Mouse (Mus musculus): ENCODE measurements at regions not wholly inside any gene's neighbourhood (a gene's known extent, or its start where the extent isn't known, plus 50 kb on each side); places are given as distances from the start of the nearest gene placed in this dataset.

DNA sequence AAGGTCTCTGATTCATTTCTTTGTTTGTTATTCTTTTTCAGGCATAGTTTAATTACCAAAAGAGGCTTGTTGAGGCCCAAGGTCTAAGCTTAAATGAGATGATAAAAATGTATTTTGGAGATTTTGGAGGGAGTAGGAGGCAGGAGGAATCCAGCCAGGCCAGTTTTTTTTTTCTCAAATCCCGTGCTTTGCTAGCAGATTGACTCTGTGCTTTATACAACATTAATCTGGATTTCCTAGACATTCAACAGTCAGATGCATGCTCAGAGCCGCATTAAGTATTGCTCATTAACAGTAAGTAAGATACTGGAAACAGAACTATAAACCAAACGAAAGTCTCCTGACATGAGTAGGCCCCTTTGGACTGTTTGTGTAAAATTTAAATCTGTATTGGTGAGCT lies 662.9 kb upstream of the Nrsn1 start:
- Histone ChIP-seq H3K4me1 (replicated peaks) (peaks cover 27% of the 10 kb centered on the region), H3K4me3 (replicated peaks) (no peak overlapping the region), H3K9ac (replicated peaks) (no peak overlapping the region), H3K27me3 (no peaks in the 10 kb centered on the region), H3K9me3 (no peaks in the 10 kb centered on the region), H3K27ac (peak overlapping the region; percentile 88), H3K4me2 (replicated peaks) (no peak overlapping the region), H3K36me3 (no peaks in the 10 kb centered on the region)
- ATAC-seq: peak; percentile 62
- 8% methylated on average over 3 of the region's 3 CpGs for WGBS

DNA sequence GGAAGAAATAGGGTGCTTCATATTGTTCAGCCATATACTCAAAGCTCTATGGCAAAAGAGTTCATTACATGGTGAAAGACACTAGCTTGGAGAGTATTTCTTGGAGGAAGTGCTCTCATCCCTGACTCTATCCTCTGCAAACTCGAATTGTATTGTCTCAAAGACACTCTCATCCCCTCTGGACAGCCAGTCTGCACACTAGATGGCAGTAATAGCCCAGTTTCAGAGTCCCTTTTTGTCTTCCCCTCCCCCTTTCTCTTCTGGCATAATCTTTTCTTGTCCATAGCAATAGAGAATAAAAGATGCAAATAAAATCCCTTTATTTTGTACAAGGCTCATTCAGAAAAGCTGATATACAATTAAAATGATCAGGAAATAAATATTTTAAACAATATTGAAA lies 662.5 kb upstream of the Nrsn1 start:
- peaks cover 27% of the 10 kb centered on the region for H3K4me1 ChIP-seq (replicated peaks)
- WGBS: 0% methylated on average over 1 of the region's 1 CpGs
- ATAC-seq: peak; percentile 93
- no peaks in the 10 kb centered on the region for H3K36me3 ChIP-seq
- H3K4me3 ChIP-seq (replicated peaks): no peak overlapping the region
- H3K9ac ChIP-seq (replicated peaks): no peak overlapping the region; the same call in 1 of the 2 replicates
- no peaks in the 10 kb centered on the region for H3K9me3 ChIP-seq
- no peaks in the 10 kb centered on the region for H3K27me3 ChIP-seq
- peak overlapping the region; percentile 88 for H3K27ac ChIP-seq
- no peak overlapping the region for H3K4me2 ChIP-seq (replicated peaks)

- 32% methylated on average over 2 of the region's 2 CpGs for WGBS
- Histone ChIP-seq H3K4me1 (replicated peaks) (peaks cover 27% of the 10 kb centered on the region), H3K27me3 (no peaks in the 10 kb centered on the region), H3K4me3 (replicated peaks) (no peak overlapping the region), H3K27ac (peak overlapping the region; percentile 69), H3K36me3 (no peaks in the 10 kb centered on the region), H3K9me3 (no peaks in the 10 kb centered on the region), H3K9ac (replicated peaks) (no peak overlapping the region; the same call in 1 of the 2 replicates), H3K4me2 (replicated peaks) (no peak overlapping the region)
- ATAC-seq: peak; percentile 15; the same call in 1 of the 2 replicates
Measured at GRCm38 (mm10) chr13:25932365-25932764, 662.1 kb upstream of the Nrsn1 start.

GRCm38 (mm10) chr13:25925685-25926084 lies 655.4 kb upstream of the Nrsn1 start:
- H3K9ac ChIP-seq (replicated peaks): no peak overlapping the region
- H3K27ac ChIP-seq: no peak overlapping the region
- no peak overlapping the region for H3K4me3 ChIP-seq (replicated peaks)
- no peaks in the 10 kb centered on the region for H3K36me3 ChIP-seq
- ATAC-seq: no peak
- no peaks in the 10 kb centered on the region for H3K27me3 ChIP-seq
- WGBS: 89% methylated on average over 5 of the region's 5 CpGs
- H3K9me3 ChIP-seq: no peaks in the 10 kb centered on the region
- no peak overlapping the region for H3K4me2 ChIP-seq (replicated peaks)
- 0 out of 2 replicates have a peak, but pooled peaks cover 7% of the 10 kb centered on the region for H3K4me1 ChIP-seq (replicated peaks)

DNA sequence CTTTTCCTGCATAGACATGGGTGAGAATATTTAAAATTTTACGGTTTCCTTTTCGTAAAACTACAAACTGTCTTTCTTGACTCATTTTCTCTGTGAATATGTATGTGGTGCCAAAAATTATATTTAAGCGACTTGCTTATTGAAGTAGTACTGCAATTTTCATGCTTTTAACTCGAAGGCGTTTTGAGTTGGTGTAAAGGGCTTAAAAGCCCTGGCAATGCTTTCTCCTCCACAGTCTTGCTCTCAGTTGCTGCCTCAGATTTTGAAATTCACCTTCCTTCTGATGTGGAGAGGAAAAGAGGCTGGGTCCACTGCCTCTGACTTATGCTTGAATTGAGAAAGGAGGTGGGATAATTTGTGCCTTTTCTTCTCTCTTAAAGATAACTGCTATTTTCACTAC lies 629.6 kb upstream of the Nrsn1 start:
- WGBS: 75% methylated on average over 5 of the region's 5 CpGs
- Histone ChIP-seq H3K27ac (no peak overlapping the region), H3K27me3 (no peaks in the 10 kb centered on the region), H3K4me2 (replicated peaks) (no peak overlapping the region), H3K9ac (replicated peaks) (no peak overlapping the region), H3K36me3 (no peaks in the 10 kb centered on the region), H3K9me3 (no peaks in the 10 kb centered on the region), H3K4me1 (replicated peaks) (peaks cover 7% of the 10 kb centered on the region; the same call in 1 of the 2 replicates), H3K4me3 (replicated peaks) (no peak overlapping the region)
- ATAC-seq: no peak

DNA sequence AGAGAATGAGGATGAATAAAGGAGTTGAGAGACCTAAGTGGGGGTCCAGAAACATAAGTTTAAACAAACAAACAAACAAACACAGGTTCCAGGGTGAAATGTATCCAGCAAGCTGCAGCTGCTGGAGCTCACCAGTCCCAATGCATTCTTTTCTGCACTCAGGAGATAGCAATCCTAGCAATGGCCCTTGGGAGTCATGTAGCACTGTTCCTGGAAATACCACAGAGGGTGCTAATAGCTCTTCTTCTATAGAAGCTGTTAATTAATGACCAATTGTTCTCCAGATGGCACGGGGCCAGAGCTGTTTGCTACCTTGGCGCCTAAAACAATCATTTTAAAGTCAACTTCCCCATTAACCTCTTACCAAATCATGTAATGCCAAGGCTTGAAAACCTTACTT lies 622.8 kb upstream of the Nrsn1 start:
- no peak for ATAC-seq
- H3K27ac ChIP-seq: no peak overlapping the region
- no peak overlapping the region for H3K4me3 ChIP-seq (replicated peaks)
- 65% methylated on average over 2 of the region's 2 CpGs for WGBS
- H3K27me3 ChIP-seq: no peaks in the 10 kb centered on the region
- H3K4me2 ChIP-seq (replicated peaks): no peak overlapping the region
- H3K36me3 ChIP-seq: no peaks in the 10 kb centered on the region
- no peaks in the 10 kb centered on the region for H3K9me3 ChIP-seq
- H3K4me1 ChIP-seq (replicated peaks): no peaks in the 10 kb centered on the region
- no peak overlapping the region for H3K9ac ChIP-seq (replicated peaks)

DNA sequence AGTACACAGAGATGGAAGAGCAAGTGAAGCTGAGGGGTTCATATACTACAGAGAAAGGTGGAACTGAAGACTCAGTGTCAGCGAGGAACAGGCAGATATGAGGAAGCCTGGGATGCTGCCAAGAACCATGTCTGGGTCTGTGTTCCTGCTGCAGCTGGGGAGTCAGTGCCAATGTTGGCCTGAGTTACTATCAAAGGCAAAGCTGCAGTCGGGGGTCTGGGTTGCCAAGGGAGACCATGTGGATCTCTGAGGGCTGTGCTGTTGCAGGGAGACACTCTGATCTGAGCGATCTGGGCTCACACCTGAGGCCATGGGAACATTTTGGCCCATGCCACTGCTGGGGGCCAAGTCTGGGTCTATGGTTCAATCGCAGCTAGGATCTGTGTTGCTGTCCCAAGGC lies 612.5 kb upstream of the Nrsn1 start:
- no peak overlapping the region for H3K4me3 ChIP-seq (replicated peaks)
- H3K4me1 ChIP-seq (replicated peaks): no peaks in the 10 kb centered on the region
- H3K36me3 ChIP-seq: no peaks in the 10 kb centered on the region
- WGBS: 77% methylated on average over 4 of the region's 4 CpGs
- no peak overlapping the region for H3K9ac ChIP-seq (replicated peaks)
- no peak overlapping the region for H3K27ac ChIP-seq
- no peaks in the 10 kb centered on the region for H3K9me3 ChIP-seq
- H3K4me2 ChIP-seq (replicated peaks): no peak overlapping the region
- no peaks in the 10 kb centered on the region for H3K27me3 ChIP-seq
- no peak for ATAC-seq

DNA sequence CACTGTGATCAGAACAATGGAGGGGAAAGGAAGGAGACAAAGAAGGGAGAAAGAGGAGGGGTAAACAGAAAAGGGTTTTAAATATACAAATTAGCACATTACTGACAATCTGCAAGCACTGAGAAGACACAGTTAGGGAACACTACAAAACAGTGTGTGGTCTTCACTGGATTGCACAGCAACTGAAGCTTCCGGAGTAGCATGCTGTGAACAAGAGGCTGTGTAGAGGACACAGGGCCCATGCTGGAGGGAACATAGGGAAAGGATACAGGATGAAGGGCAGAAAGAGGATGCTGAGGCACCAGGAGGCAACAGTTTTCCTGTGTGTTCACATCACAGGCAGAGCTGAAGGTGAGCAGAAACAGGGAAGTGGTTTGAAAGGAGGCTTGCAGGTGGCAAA lies 598.6 kb upstream of the Nrsn1 start:
- no peak for ATAC-seq
- H3K27me3 ChIP-seq: no peaks in the 10 kb centered on the region
- no peak overlapping the region for H3K9ac ChIP-seq (replicated peaks)
- H3K4me3 ChIP-seq (replicated peaks): no peak overlapping the region
- H3K36me3 ChIP-seq: no peaks in the 10 kb centered on the region
- H3K9me3 ChIP-seq: no peaks in the 10 kb centered on the region
- H3K4me1 ChIP-seq (replicated peaks): peaks cover 9% of the 10 kb centered on the region; the same call in 1 of the 2 replicates
- H3K27ac ChIP-seq: no peak overlapping the region
- no peak overlapping the region for H3K4me2 ChIP-seq (replicated peaks)
- WGBS: 65% methylated on average over 1 of the region's 1 CpGs

DNA sequence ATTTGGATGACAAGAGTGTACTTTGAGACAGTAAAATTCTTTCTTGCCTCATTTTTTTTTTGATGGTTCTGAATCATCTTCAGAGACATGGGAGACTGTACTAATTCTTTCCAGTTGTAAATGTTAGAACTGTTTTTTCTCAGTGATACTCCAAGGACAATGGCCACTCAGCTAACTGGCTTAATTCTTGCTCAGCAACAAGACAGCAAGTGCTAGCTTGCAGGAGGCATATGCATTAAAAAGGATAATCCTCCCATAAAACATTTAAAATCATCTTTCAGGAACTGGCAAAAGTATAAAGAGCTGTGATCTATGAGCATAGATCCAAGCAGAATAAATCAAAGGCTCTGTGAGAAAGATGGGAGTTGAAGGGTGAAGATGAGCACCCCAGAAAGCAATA lies 587.9 kb upstream of the Nrsn1 start:
- no peaks in the 10 kb centered on the region for H3K4me1 ChIP-seq (replicated peaks)
- no peak overlapping the region for H3K9ac ChIP-seq (replicated peaks)
- no peak for ATAC-seq

GRCm38 (mm10) chr13:25857569-25857968 lies 587.3 kb upstream of the Nrsn1 start:
- no peak overlapping the region for H3K9ac ChIP-seq (replicated peaks)
- H3K4me3 ChIP-seq (replicated peaks): no peak overlapping the region
- WGBS: 68% methylated on average over 3 of the region's 3 CpGs
- no peaks in the 10 kb centered on the region for H3K9me3 ChIP-seq
- no peak for ATAC-seq
- H3K27ac ChIP-seq: no peak overlapping the region
- H3K4me2 ChIP-seq (replicated peaks): no peak overlapping the region
- H3K27me3 ChIP-seq: no peaks in the 10 kb centered on the region
- H3K36me3 ChIP-seq: no peaks in the 10 kb centered on the region
- no peaks in the 10 kb centered on the region for H3K4me1 ChIP-seq (replicated peaks)

More for the DNA sequence above, 587.9 kb upstream of the Nrsn1 start:
- Histone ChIP-seq H3K4me3 (replicated peaks) (no peak overlapping the region), H3K27me3 (no peaks in the 10 kb centered on the region), H3K9me3 (no peaks in the 10 kb centered on the region), H3K36me3 (no peaks in the 10 kb centered on the region), H3K27ac (no peak overlapping the region), H3K4me2 (replicated peaks) (no peak overlapping the region)

GRCm38 (mm10) chr13:25857096-25857495 lies 586.8 kb upstream of the Nrsn1 start:
- no peak for ATAC-seq
- Histone ChIP-seq H3K4me3 (replicated peaks) (no peak overlapping the region), H3K9ac (replicated peaks) (no peak overlapping the region), H3K27me3 (no peaks in the 10 kb centered on the region), H3K9me3 (no peaks in the 10 kb centered on the region), H3K4me2 (replicated peaks) (no peak overlapping the region), H3K36me3 (no peaks in the 10 kb centered on the region), H3K4me1 (replicated peaks) (no peaks in the 10 kb centered on the region), H3K27ac (no peak overlapping the region)
- WGBS: 67% methylated on average over 3 of the region's 3 CpGs

DNA sequence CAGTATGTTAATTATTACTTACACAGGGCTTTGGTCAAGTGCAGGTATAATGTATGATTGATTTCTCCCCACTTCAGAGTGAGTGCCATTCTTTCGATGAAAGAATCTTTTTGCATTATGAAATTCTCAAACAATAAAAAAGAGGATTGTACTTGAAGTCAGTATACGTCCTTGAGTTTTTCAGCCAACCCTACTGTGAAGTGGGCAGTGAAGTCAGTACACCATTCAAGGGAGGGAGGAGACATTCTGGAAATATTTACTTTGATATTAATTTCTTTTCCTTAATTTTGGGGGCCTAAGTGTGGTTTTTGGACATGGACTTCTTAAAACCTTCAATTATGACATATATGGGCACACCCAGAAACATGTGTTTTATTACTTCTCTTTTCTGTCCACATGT lies 586.2 kb upstream of the Nrsn1 start:
- 81% methylated on average over 2 of the region's 2 CpGs for WGBS
- H3K27ac ChIP-seq: no peak overlapping the region
- no peaks in the 10 kb centered on the region for H3K27me3 ChIP-seq
- no peak for ATAC-seq
- H3K9ac ChIP-seq (replicated peaks): no peak overlapping the region
- no peaks in the 10 kb centered on the region for H3K36me3 ChIP-seq
- H3K4me1 ChIP-seq (replicated peaks): no peaks in the 10 kb centered on the region
- H3K9me3 ChIP-seq: no peaks in the 10 kb centered on the region
- no peak overlapping the region for H3K4me2 ChIP-seq (replicated peaks)
- no peak overlapping the region for H3K4me3 ChIP-seq (replicated peaks)

- H3K4me1 ChIP-seq (replicated peaks): no peaks in the 10 kb centered on the region
- no peak overlapping the region for H3K27ac ChIP-seq
- no peaks in the 10 kb centered on the region for H3K27me3 ChIP-seq
- H3K4me3 ChIP-seq (replicated peaks): no peak overlapping the region
- no peak for ATAC-seq
- H3K4me2 ChIP-seq (replicated peaks): no peak overlapping the region
- WGBS: 88% methylated on average over 4 of the region's 4 CpGs
- H3K9me3 ChIP-seq: no peaks in the 10 kb centered on the region
- no peak overlapping the region for H3K9ac ChIP-seq (replicated peaks)
- H3K36me3 ChIP-seq: no peaks in the 10 kb centered on the region
Measured at GRCm38 (mm10) chr13:25848156-25848555, 577.9 kb upstream of the Nrsn1 start.
